Mouse (Mus musculus) layer of hippocampus, adult 18-20 months (tissue): Measurements from ENCODE around the gene Ccdc182. TPM values are rescaled to one million over a fixed set of nuclear protein-coding genes. Genes with fewer than 3 reads are reported as not detected.

Experiments
- DNase-seq, 2 experiments: peaks; one replicate each; pipeline ENCODE4 v3.0.0; 2022; ENCODE audit warnings: low spot score in 2 of 2
- long read RNA-seq: library from polyadenylated mRNA; stranded (forward); transcript quantifications from one replicate; pipeline ENCODE4 v2.0.0, GENCODE M21; 2021
- total RNA-seq, 2 experiments: library from RNA; stranded (reverse); gene quantifications; 2 replicates each; pipeline ENCODE4 v1.2.3; 2021

Ccdc182 gene
- total RNA-seq = not detected
- long read RNA-seq = 0 reads

GRCm38 (mm10) chr11:88293631-88294393, at the start of gene Ccdc182:
Ccdc182 (plus strand) TSS chr11:88294058.
- no peak for DNase-seq

- DNase-seq = peak in 1 of 2 experiments; percentile 20
Measured at GRCm38 (mm10) chr11:88245581-88246170, 48.2 kb upstream of the Ccdc182 start.

GRCm38 (mm10) chr11:88248636-88249035, 45.2 kb upstream of the Ccdc182 start:
- no peak for DNase-seq

GRCm38 (mm10) chr11:88250568-88250967, 43.3 kb upstream of the Ccdc182 start:
- no peak for DNase-seq

GRCm38 (mm10) chr11:88251295-88251694, 42.6 kb upstream of the Ccdc182 start:
- no peak for DNase-seq

DNA sequence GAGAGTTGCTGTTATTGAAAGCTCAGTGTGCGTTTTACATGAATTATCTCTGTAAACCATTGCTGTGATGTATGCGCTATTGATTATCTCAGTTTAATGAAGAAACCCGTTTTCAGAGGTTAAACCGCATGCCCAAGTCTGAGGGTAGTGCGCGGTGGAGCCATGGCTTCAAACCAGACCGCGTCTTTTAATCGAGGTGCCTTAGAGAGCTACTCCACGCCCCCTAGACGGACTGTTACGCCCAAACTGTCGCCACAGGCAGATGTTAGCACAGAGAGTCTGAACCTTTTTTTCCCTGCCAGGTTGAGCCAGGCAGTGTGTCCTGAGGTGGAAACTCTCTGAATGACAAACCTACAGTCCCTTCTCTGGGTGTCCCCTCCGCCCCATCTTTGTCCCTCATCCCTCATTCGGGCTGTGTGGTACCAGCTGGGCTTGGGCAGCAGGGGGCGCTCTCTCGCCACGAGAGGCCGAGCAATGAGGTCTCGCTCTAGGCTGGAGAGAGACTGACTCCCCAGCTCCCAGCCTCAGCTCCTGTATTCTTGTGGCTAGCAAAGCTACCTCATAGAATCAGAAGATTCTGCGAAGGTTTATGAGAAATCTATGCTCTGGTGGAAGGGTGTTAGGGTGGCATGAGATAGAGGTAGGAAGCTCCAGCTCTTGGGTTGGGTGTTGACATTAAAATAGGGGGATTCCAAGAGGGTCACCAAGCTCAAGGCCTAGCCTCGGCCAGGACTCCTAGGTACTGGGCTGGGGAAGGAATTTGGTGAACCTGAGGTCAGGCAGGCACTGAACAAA, 41.7 kb upstream of the Ccdc182 start:
- peak; percentile 66 to 85 for DNase-seq

- DNase-seq = peak in 1 of 2 experiments; percentile 39
Measured at GRCm38 (mm10) chr11:88252767-88253513, 40.9 kb upstream of the Ccdc182 start.

- no peak for DNase-seq
Measured at GRCm38 (mm10) chr11:88253514-88254167, 40.2 kb upstream of the Ccdc182 start.

- no peak for DNase-seq
Measured at GRCm38 (mm10) chr11:88257700-88258099, 36.2 kb upstream of the Ccdc182 start.

GRCm38 (mm10) chr11:88258212-88258611, 35.6 kb upstream of the Ccdc182 start:
- no peak for DNase-seq

DNA sequence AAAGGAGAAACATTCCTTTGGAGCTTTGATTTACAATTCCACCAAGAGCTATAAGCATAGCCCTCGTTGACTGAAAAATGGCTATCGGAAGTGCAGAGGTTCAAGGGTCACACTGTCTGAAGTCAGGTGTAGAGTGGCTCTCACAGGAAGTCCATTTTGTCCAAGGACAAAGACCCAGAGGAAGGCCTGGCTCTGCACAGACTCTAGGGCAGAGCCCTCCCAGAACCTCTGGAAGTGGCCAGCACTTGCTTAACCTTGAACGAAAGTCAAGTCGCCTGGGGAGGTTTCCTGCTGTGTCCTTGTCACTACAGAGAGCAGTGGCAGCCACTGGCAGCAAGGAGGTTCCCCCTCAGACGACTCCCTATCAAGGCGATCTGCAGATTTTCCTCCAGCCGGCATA, 33.4 kb upstream of the Ccdc182 start:
- no peak for DNase-seq

GRCm38 (mm10) chr11:88264889-88265288, 29.0 kb upstream of the Ccdc182 start:
- no peak for DNase-seq

DNA sequence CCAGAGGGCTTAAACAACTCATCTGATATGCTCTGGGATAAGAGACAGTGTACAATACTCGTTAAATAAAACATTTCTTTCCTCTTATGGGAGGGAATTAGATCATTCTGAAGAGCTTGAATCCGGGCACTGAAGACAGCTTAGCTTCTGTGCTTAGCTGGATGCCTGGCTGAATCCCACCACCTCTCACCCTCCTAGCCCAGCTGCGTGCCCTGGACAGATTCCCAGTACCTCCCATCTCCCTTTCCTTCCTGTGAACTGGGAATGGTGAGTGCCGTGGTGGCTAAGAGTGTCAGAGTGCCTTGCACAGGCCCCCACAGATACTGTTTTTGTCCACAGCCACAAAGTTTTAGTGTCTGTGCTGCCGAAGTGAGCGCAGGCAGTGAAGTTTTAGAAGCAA, 27.5 kb upstream of the Ccdc182 start:
- DNase-seq = no peak

DNA sequence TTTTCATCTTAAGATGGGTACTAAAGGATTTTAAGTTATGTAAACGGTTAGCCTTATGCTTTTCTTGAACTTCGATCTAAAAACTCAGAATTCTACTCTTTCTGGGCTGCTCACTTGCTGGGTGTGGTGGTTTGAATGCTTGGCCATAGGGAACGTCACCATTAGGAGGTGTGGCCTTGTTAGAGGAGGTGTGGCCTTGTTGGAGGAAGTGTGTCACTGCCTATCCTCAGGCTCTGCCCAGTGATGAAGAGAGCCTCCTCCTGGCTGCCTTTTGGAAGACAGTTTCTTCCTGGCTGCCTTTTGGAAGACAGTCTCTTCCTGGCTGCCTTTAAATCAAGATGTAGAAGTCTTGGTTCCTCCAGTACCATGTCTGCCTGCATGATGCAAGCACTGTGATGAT, 22.0 kb upstream of the Ccdc182 start:
- no peak for DNase-seq

DNA sequence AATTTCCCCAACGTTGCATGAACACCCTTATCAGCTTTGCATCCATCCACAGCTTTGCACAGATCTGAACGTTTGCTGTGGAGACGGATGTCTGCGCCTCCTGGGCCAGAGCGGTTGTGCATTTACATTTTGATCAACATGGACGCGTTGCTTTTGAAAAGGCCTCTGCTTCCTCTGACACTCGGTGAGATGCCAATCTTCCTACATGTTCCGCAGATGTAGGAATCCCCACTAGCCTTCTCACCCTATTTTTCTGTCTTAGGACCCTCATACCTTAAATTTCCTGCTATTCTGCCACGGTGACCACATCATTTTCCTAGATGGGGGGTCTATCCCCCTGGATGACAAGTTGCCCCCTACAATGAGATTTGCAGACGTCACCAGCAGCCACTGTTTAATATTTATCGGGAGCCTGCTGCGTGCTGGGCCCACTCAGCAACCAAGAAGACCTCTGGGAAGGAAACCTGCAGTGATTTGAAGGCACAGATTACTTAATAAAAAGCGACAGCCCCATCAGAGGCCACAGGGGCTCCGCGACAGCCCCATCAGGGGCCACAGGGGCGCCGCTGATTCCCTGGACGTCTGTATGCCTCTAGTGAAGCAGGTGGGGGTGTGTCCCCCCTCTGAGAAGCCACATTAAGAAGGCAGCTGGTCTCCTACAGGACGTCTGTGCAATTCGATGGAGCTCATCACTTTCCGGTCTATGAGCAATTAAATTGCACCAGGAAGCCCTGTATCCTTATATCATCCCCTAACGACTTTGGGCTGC, 19.6 kb upstream of the Ccdc182 start:
- DNase-seq = no peak

- DNase-seq = no peak
Measured at GRCm38 (mm10) chr11:88274901-88275498, 18.9 kb upstream of the Ccdc182 start.

DNA sequence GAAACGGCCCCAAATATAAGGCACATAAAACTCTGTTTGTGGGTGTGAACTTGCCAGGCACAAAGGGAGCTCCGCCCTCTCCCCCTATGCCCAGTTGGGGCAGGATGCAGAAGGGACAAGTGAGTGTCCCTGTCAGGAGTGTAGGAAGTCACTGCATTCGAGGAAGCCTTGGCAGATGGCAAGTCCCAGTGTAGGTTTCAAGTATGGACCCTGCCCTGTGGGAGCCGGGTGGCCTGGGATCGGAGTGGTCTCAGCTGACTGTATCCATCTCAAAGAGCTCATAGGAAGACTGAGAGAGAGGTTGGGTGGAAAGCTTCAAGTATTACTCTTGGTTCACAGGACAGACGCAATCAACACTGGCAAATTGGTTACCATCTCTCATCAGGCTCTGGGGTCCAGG, 17.9 kb upstream of the Ccdc182 start:
- DNase-seq = no peak

- DNase-seq = peak in 1 of 2 experiments; percentile 71
Measured at GRCm38 (mm10) chr11:88276534-88277308, 17.1 kb upstream of the Ccdc182 start.

DNA sequence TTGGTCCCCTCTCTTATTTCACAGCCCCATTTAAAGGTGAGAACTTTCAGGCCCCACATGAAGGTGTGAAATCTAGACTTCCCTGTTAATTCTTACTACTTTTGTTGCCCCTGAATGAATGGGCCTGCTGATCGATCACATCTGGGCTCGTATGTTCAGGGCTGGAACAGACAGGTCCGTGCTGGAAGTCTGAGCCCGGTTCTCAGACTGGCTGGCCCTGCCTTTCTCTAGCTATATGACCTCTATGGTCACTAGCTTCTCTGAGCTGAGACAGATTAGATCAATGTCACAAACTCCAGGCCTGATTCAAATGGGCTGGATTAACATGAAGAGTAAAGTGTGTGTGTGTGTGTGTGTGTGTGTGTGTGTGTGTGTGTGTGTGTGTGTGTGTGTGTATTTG, 14.9 kb upstream of the Ccdc182 start:
- DNase-seq = no peak
